Mouse (Mus musculus) olfactory bulb, adult 2 months (tissue): ENCODE results near the gene Necab2.

Source experiments
- CTCF ChIP-seq: fragments of 200-500 bp; IDR thresholded peaks from 2 replicates; pipeline ENCODE4 v1.5.1; 2012; ENCODE audit warnings: low read depth, mild to moderate bottlenecking, low read length, moderate library complexity; ENCODE audit not compliant: insufficient read depth
- POLR2A ChIP-seq: fragments of 200-500 bp; IDR thresholded peaks from 2 replicates; pipeline ENCODE4 v1.6.1; 2012; ENCODE audit warnings: mild to moderate bottlenecking, low read depth, low read length, moderate library complexity; ENCODE audit not compliant: insufficient read depth

DNA sequence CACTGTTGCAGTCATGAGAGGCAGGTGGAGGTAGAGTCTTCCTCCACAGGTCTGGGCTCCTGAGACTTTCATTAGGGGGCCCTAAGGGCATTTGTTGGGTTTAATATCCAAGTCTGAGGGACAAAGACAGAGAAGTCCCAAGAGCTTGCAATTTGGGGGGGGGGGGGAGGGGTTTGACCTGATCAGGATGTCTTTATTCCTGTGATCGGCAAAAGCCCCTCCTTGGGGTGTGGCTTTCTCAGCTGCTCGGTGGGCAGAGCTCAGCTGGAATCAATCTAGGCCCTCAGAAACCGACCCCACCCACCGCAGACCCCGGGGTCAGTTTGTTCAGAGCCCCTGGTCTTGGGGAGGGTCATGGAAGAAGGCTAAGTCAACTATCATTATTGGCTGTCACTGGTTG lies 55.1 kb downstream of the Necab2 start, which contains the start of gene Slc38a8:
- TF ChIP-seq CTCF (no peak), POLR2A (no peak)
